Mouse (Mus musculus) heart, postnatal 4 days (tissue): ENCODE measurements around the gene Vgll4. TPM values are rescaled to one million over a fixed set of nuclear protein-coding genes. Genes with fewer than 3 reads are reported as not detected.
A peak's percentile ranks its signal among the peaks of the same experiment; 100 is the strongest.

Source experiments
- DNase-seq: peaks from one replicate; pipeline ENCODE4 v3.0.0; 2021
- total RNA-seq, 2 experiments: library from RNA; stranded (reverse); gene quantifications; 2 replicates each; pipeline ENCODE4 v1.2.3; 2021

Gene Vgll4
- total RNA-seq, result 10 to 100 TPM; 37.4 to 40.4 TPM

- DNase-seq, result peak; percentile 59
These were observed at the start of gene Vgll4 for GRCm38 (mm10) chr6:114969213-114970120. Gene Vgll4 (minus strand): TSS chr6:114969994.

- no peak for DNase-seq
These were observed 45.7 kb upstream of the Vgll4 start for GRCm38 (mm10) chr6:115015461-115015860.

GRCm38 (mm10) chr6:115013574-115013973 is 43.8 kb upstream of the Vgll4 start:
- DNase-seq, result no peak

- DNase-seq, result no peak
These were observed 42.0 kb upstream of the Vgll4 start for GRCm38 (mm10) chr6:115011792-115012191.

GRCm38 (mm10) chr6:115010815-115011214 is 41.0 kb upstream of the Vgll4 start:
- DNase-seq, result no peak

- DNase-seq, result no peak
These were observed 40.5 kb upstream of the Vgll4 start for GRCm38 (mm10) chr6:115010304-115010703.

GRCm38 (mm10) chr6:115007728-115008127 is 37.9 kb upstream of the Vgll4 start:
- peak; percentile 90 for DNase-seq

- peak; percentile 50 for DNase-seq
These were observed 37.2 kb upstream of the Vgll4 start for GRCm38 (mm10) chr6:115006948-115007347.

- no peak for DNase-seq
These were observed 36.3 kb upstream of the Vgll4 start for GRCm38 (mm10) chr6:115006065-115006464.

GRCm38 (mm10) chr6:115005351-115005890 is 35.6 kb upstream of the Vgll4 start:
- DNase-seq, result no peak

- no peak for DNase-seq
These were observed 34.8 kb upstream of the Vgll4 start for GRCm38 (mm10) chr6:115004636-115005035.

- DNase-seq, result no peak
These were observed 28.7 kb upstream of the Vgll4 start for GRCm38 (mm10) chr6:114998374-114999031.

GRCm38 (mm10) chr6:114997471-114997870 is 27.7 kb upstream of the Vgll4 start:
- DNase-seq, result no peak

GRCm38 (mm10) chr6:114996910-114997309 is 27.1 kb upstream of the Vgll4 start:
- no peak for DNase-seq

GRCm38 (mm10) chr6:114994079-114994478 is 24.3 kb upstream of the Vgll4 start:
- DNase-seq, result peak; percentile 26

GRCm38 (mm10) chr6:114993659-114994058 is 23.9 kb upstream of the Vgll4 start:
- DNase-seq, result no peak

- DNase-seq, result no peak
These were observed 22.1 kb upstream of the Vgll4 start for GRCm38 (mm10) chr6:114991909-114992308.

- DNase-seq, result no peak
These were observed 18.8 kb upstream of the Vgll4 start for GRCm38 (mm10) chr6:114988619-114988980.

- no peak for DNase-seq
These were observed 18.3 kb upstream of the Vgll4 start for GRCm38 (mm10) chr6:114987966-114988618.

- no peak for DNase-seq
These were observed 12.9 kb upstream of the Vgll4 start for GRCm38 (mm10) chr6:114982671-114983070.

- DNase-seq, result no peak
These were observed 9.9 kb upstream of the Vgll4 start for GRCm38 (mm10) chr6:114979715-114980114.

- no peak for DNase-seq
These were observed 7.2 kb upstream of the Vgll4 start for GRCm38 (mm10) chr6:114976915-114977419.

GRCm38 (mm10) chr6:114974331-114974730 is 4.5 kb upstream of the Vgll4 start:
- DNase-seq, result no peak
